Mouse (Mus musculus) heart, postnatal 36 days (tissue): Measurements from ENCODE around the gene Zfp449. TPM values are rescaled to one million over a fixed set of nuclear protein-coding genes. Genes with fewer than 3 reads are reported as not detected.
"Not testable (repeated sequence)": the region's sequence is repeated elsewhere in the genome, so short reads cannot be mapped to it uniquely, and the experiment has no call there.

Experiments used
- DNase-seq, 2 experiments: peaks; one replicate each; pipeline ENCODE4 v3.0.0; 2021 to 2022
- intact Hi-C: fragments of 180-260 bp; cut with DNase I; formaldehyde crosslinking; loops from one replicate; pipeline ENCODE4 v1.15.1; 2025
- total RNA-seq, 2 experiments: library from RNA; stranded (reverse); gene quantifications; 2 replicates each; pipeline ENCODE4 v1.2.3; 2021

Gene Zfp449
- 1 to 10 TPM; 4.4 to 5.1 TPM for total RNA-seq

GRCm38 (mm10) chrX:56346176-56346931, at the start of gene Zfp449:
Gene Zfp449, plus strand, starts transcription at chrX:56346400.
- peak; percentile 74 to 78 for DNase-seq
- intact Hi-C loops, result loop anchor here (5.0 to 10.0 kb wide), 2 partner anchors 69 to 1048 kb away; partner anchors contain the start of gene Rbmx

- no peak for DNase-seq
- intact Hi-C loops, result no loop called here
Measured at GRCm38 (mm10) chrX:56307597-56307996, 38.6 kb upstream of the Zfp449 start.

GRCm38 (mm10) chrX:56312813-56313212, 33.4 kb upstream of the Zfp449 start:
- DNase-seq, result no peak
- intact Hi-C loops, result no loop called here

- intact Hi-C loops, result no loop called here
Measured at GRCm38 (mm10) chrX:56322096-56322495, 24.1 kb upstream of the Zfp449 start.

GRCm38 (mm10) chrX:56322731-56323130, 23.5 kb upstream of the Zfp449 start:
- intact Hi-C loops, result no loop called here

More at GRCm38 (mm10) chrX:56322096-56322495, 24.1 kb upstream of the Zfp449 start:
- no peak for DNase-seq

GRCm38 (mm10) chrX:56332046-56332445, 14.2 kb upstream of the Zfp449 start:
- no peak for DNase-seq
- intact Hi-C loops, result no loop called here

More at GRCm38 (mm10) chrX:56322731-56323130, 23.5 kb upstream of the Zfp449 start:
- no peak for DNase-seq

GRCm38 (mm10) chrX:56340305-56340704, 5.9 kb upstream of the Zfp449 start:
- intact Hi-C loops, result loop anchor here (10.0 kb wide), 1 partner anchor 1054 kb away; the partner anchor contains the start of gene Rbmx
- peak in 1 of 2 experiments; percentile 3 for DNase-seq

- intact Hi-C loops, result loop anchor here (10.0 kb wide), 1 partner anchor 1052 kb away; the partner anchor contains the start of gene Rbmx
- no peak for DNase-seq
Measured at GRCm38 (mm10) chrX:56342921-56343320, 3.3 kb upstream of the Zfp449 start.

GRCm38 (mm10) chrX:56346932-56347253, 693 bp downstream of the Zfp449 start:
- intact Hi-C loops, result loop anchor here (5.0 to 10.0 kb wide), 2 partner anchors 70 to 1048 kb away; partner anchors contain the start of gene Rbmx
- peak; percentile 47 to 52 for DNase-seq

GRCm38 (mm10) chrX:56374431-56375128, 28.4 kb downstream of the Zfp449 start, which contains the start of gene Smim10l2a:
Gene Smim10l2a, plus strand, starts transcription at chrX:56374586.
- peak; percentile 5 to 10 for DNase-seq
- intact Hi-C loops, result not testable (repeated sequence)

GRCm38 (mm10) chrX:56380852-56381251, 34.7 kb downstream of the Zfp449 start:
- no peak for DNase-seq

GRCm38 (mm10) chrX:56384142-56384541, 37.9 kb downstream of the Zfp449 start:
- intact Hi-C loops, result no loop called here
- no peak for DNase-seq

More at GRCm38 (mm10) chrX:56380852-56381251, 34.7 kb downstream of the Zfp449 start:
- intact Hi-C loops, result no loop called here

GRCm38 (mm10) chrX:56404646-56405045, 58.4 kb downstream of the Zfp449 start:
- intact Hi-C loops, result no loop called here
- no peak for DNase-seq

GRCm38 (mm10) chrX:56405482-56405881, 59.3 kb downstream of the Zfp449 start:
- no peak for DNase-seq
- intact Hi-C loops, result no loop called here

GRCm38 (mm10) chrX:56406128-56406527, 59.9 kb downstream of the Zfp449 start:
- DNase-seq, result no peak
- intact Hi-C loops, result no loop called here

Other genes starting within 250 kb of the Zfp449 start
- gene 3830403N18Rik, start 209.8 kb upstream of the Zfp449 start, total RNA-seq, result 1 to 10 TPM in 1 of 2 experiments, under 1 TPM in 1; 0.92 to 1.9 TPM
- gene Gm773, start 133.5 kb upstream of the Zfp449 start, total RNA-seq, result not detected
- not detected for gene Smim10l2a, start 28.2 kb downstream of the Zfp449 start, total RNA-seq
- gene Gm2174, start 101.6 kb downstream of the Zfp449 start, total RNA-seq, result under 1 TPM; 0.79 to 0.92 TPM
- 1 to 10 TPM; 5.5 to 6.7 TPM for gene Ints6l, start 108.5 kb downstream of the Zfp449 start, total RNA-seq
- not detected for gene Gm10477, start 178.3 kb downstream of the Zfp449 start, total RNA-seq
- not detected for gene Gm648, start 203.2 kb downstream of the Zfp449 start, total RNA-seq